ENCODE assay signal across 15 mouse cellular contexts in the genomic region with DNA sequence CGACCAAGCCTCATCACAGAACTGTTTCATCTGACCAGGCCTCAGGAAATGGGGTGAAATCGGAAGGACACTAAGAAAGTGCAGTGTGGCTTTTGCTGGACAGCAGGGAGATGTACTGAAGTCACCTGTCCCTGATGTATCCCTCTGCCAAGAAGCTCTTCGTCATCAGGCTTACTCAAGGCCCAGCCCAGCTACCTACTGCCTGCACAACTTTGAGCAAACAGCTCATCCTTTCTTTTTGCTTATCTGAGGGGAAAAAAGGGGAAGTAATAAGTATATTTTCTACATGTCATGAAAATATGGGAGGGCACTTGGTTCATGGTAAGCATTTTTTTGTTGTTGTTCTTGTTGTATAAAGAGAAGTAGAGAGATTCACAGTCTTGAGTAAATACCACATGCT.
"Had no signal": no experiment of that assay in that cellular context is flagged by ENCODE, and none has a peak within 500 bp of the region (broad histone marks: within the 10 kb centered on the region; RNA-seq: fewer than 3 reads in every experiment).

No protein-coding gene starts in this region.

- H3K9ac ChIP-seq: limb, embryonic 13.5 days; liver, embryonic 14.5 days; lung, embryonic 14.5 days; midbrain, embryonic 12.5 days; neural tube, embryonic 13.5 days; stomach, embryonic 15.5 days had no signal

- H3K4me2 ChIP-seq: limb, embryonic 13.5 days; lung, embryonic 14.5 days; midbrain, embryonic 12.5 days; neural tube, embryonic 13.5 days; stomach, embryonic 15.5 days had no signal

- H3K9me3 ChIP-seq: limb, embryonic 13.5 days; midbrain, embryonic 12.5 days; neural tube, embryonic 13.5 days; stomach, embryonic 15.5 days had no signal

- H3K4me1 ChIP-seq: stomach, embryonic 15.5 days had no signal

- ATAC-seq: intestine, postnatal 0 days; midbrain, embryonic 16.5 days had no signal

- DNase-seq: kidney, postnatal 10 days; kidney, postnatal 4 days; left cerebral cortex, postnatal 4 days; lung, embryonic 14.5 days; lung, postnatal 14 days; retina, postnatal 1 day; thymus, adult 2 months; thymus, postnatal 25 days had no signal

- H3K27ac ChIP-seq: limb, embryonic 13.5 days; liver, embryonic 14.5 days; midbrain, embryonic 12.5 days; neural tube, embryonic 13.5 days; stomach, embryonic 15.5 days had no signal

- H3K4me3 ChIP-seq: limb, embryonic 13.5 days; midbrain, embryonic 12.5 days; neural tube, embryonic 13.5 days; stomach, embryonic 15.5 days had no signal

- H3K27me3 ChIP-seq: limb, embryonic 13.5 days; midbrain, embryonic 12.5 days; neural tube, embryonic 13.5 days; stomach, embryonic 15.5 days had no signal

- H3K36me3 ChIP-seq: limb, embryonic 13.5 days; midbrain, embryonic 12.5 days; neural tube, embryonic 13.5 days; stomach, embryonic 15.5 days had no signal
